In the genomic region with DNA sequence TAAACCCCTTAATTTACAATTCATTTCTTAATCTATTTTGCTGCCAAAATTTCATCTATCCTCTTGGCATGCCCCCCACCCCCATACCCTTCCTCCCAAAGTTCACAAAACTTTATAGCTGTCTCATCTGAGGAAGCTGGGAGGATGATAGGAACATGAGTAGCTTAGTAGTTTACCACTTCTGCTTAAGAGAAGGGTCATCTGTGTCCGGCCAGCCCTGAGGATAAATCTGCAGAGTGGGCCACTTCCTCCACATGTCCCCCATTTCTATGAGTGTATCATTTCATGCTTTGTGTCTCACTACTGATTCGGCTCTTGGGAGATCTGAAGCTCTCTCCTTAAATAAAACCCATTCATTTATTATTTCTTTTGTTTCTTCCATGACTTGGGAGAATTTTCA, we compare ENCODE assay signal across 32 mouse cellular contexts.
"Had no signal": no experiment of that assay in that cellular context is flagged by ENCODE, and none has a peak within 500 bp of the region (broad histone marks: within the 10 kb centered on the region; RNA-seq: fewer than 3 reads in every experiment).

No protein-coding gene starts in this region.

- H3K4me2 ChIP-seq: limb, embryonic 12.5 days; limb, embryonic 13.5 days; limb, embryonic 15.5 days; liver, embryonic 11.5 days; liver, embryonic 12.5 days; liver, embryonic 13.5 days; liver, embryonic 15.5 days; lung, embryonic 14.5 days; lung, embryonic 15.5 days; midbrain, embryonic 12.5 days; midbrain, embryonic 13.5 days; midbrain, embryonic 15.5 days; neural tube, embryonic 12.5 days; neural tube, embryonic 13.5 days had no signal

- H3K36me3 ChIP-seq: limb, embryonic 13.5 days; limb, embryonic 15.5 days; liver, embryonic 12.5 days; liver, embryonic 13.5 days; liver, embryonic 15.5 days; lung, embryonic 15.5 days; midbrain, embryonic 12.5 days; midbrain, embryonic 13.5 days; midbrain, embryonic 15.5 days; neural tube, embryonic 12.5 days; neural tube, embryonic 13.5 days had no signal

- H3K9me3 ChIP-seq: limb, embryonic 10.5 days; limb, embryonic 12.5 days; limb, embryonic 13.5 days; limb, embryonic 15.5 days; liver, embryonic 12.5 days; liver, embryonic 13.5 days; liver, embryonic 15.5 days; lung, embryonic 15.5 days; megakaryocyte, embryonic 14.5 days; midbrain, embryonic 10.5 days; midbrain, embryonic 12.5 days; midbrain, embryonic 13.5 days; midbrain, embryonic 15.5 days; neural tube, embryonic 12.5 days; neural tube, embryonic 13.5 days had no signal

- H3K27ac ChIP-seq: limb, embryonic 10.5 days; limb, embryonic 12.5 days; limb, embryonic 13.5 days; limb, embryonic 15.5 days; liver, embryonic 12.5 days; liver, embryonic 13.5 days; liver, embryonic 14.5 days; liver, embryonic 15.5 days; lung, embryonic 15.5 days; macrophage; midbrain, embryonic 10.5 days; midbrain, embryonic 12.5 days; midbrain, embryonic 13.5 days; midbrain, embryonic 15.5 days; neural tube, embryonic 12.5 days; neural tube, embryonic 13.5 days had no signal

- H3K9ac ChIP-seq: limb, embryonic 12.5 days; limb, embryonic 13.5 days; limb, embryonic 15.5 days; liver, embryonic 12.5 days; liver, embryonic 13.5 days; liver, embryonic 14.5 days; liver, embryonic 15.5 days; liver, postnatal 0 days; lung, embryonic 14.5 days; lung, embryonic 15.5 days; midbrain, embryonic 12.5 days; midbrain, embryonic 13.5 days; midbrain, embryonic 15.5 days; neural tube, embryonic 12.5 days; neural tube, embryonic 13.5 days had no signal

- H3K4me1 ChIP-seq: liver, embryonic 12.5 days; liver, embryonic 13.5 days; liver, embryonic 15.5 days; lung, embryonic 15.5 days; midbrain, embryonic 10.5 days; midbrain, embryonic 13.5 days; midbrain, embryonic 15.5 days; neural tube, embryonic 12.5 days had no signal

- H3K4me3 ChIP-seq: limb, embryonic 10.5 days; limb, embryonic 12.5 days; limb, embryonic 13.5 days; limb, embryonic 15.5 days; liver, embryonic 12.5 days; liver, embryonic 13.5 days; liver, embryonic 15.5 days; lung, embryonic 15.5 days; midbrain, embryonic 10.5 days; midbrain, embryonic 12.5 days; midbrain, embryonic 13.5 days; midbrain, embryonic 15.5 days; myocyte; neural tube, embryonic 12.5 days; neural tube, embryonic 13.5 days had no signal

- DNase-seq: left cerebral cortex, postnatal 4 days; liver; liver, embryonic 13.5 days; liver, postnatal 0 days; lung, adult 18-20 months; lung, adult 2 months; lung, embryonic 14.5 days; lung, postnatal 10 days; lung, postnatal 14 days; lung, postnatal 36 days; lung, postnatal 4 days; midbrain, embryonic 14.5 days had no signal

- ATAC-seq: liver, embryonic 12.5 days; liver, postnatal 0 days; lung, postnatal 0 days; midbrain, embryonic 13.5 days; midbrain, embryonic 15.5 days; midbrain, embryonic 16.5 days had no signal

- H3K27me3 ChIP-seq: limb, embryonic 12.5 days; limb, embryonic 13.5 days; limb, embryonic 15.5 days; liver, embryonic 12.5 days; liver, embryonic 13.5 days; liver, embryonic 15.5 days; lung, embryonic 15.5 days; megakaryocyte, embryonic 14.5 days; midbrain, embryonic 12.5 days; midbrain, embryonic 13.5 days; midbrain, embryonic 15.5 days; neural tube, embryonic 12.5 days; neural tube, embryonic 13.5 days had no signal
